Mouse (Mus musculus): Measurements from ENCODE around the gene Apoc1. TPM values are rescaled to one million over a fixed set of nuclear protein-coding genes. Genes with fewer than 3 reads are reported as not detected.

Apoc1 gene
- polyA plus RNA-seq, 1 experiment from 2014 or later, result 1.2 TPM

DNA sequence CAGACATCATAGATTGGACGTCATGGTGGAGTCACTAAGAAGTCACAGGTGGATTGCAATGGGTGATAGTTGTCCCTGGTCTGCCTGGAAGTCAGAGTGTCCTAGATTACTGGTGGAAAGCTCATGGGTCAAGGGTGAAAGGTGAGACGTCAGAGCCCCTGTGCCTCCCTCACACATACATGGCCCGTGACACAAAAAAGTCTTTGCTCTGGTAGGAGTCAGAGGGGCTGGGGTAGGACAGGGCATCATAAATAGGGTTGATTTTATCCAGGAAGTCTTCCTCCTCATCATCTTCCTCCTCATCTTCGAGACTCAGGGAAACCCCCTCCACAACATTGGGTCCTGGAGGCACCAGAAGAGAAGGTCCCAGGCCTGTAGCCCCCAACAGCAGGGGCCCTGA lies 24.9 kb upstream of the Apoc1 start:
- Histone ChIP-seq H3K9me3 (replicated peaks) (peaks cover 9% of the 10 kb centered on the region; the same call in 1 of the 2 replicates), H3K4me1 (peaks cover 23% of the 10 kb centered on the region), H3K4me2 (no peak overlapping the region), H3K27ac (no peak overlapping the region), H3K4me3 (no peak overlapping the region), H3K36me3 (ENCODE audit: poor library complexity, severe bottlenecking) (peaks cover 50% of the 10 kb centered on the region), H3K27me3 (no peaks in the 10 kb centered on the region), H3K9ac (no peak overlapping the region)
- 92% methylated on average over 4 of the region's 4 CpGs for WGBS
- no peak for ATAC-seq

DNA sequence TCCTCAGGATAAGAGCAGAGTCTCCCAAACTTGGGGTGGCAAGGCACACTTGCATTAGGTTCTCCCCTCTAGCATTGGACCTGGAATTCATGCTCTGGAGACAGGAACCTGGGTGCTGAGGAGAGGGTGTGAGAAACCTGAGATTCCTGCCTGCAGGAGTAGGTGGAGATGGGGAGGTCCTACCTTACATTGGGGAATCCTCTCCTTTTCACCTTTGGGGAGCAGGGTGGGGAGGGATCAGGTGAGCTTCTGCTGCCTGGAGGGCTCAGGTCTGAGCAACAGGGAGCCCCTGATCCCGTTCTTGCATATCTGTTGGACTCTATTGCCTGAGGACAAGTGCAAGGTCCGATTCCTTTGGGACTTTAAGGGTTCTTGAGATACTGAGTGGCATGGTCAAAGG lies 24.4 kb upstream of the Apoc1 start:
- H3K4me1 ChIP-seq, result peaks cover 23% of the 10 kb centered on the region
- H3K27ac ChIP-seq, result peak overlapping the region; percentile 90
- H3K27me3 ChIP-seq, result no peaks in the 10 kb centered on the region
- H3K9ac ChIP-seq, result no peak overlapping the region; the same call in 1 of the 2 replicates
- 89% methylated on average over 2 of the region's 2 CpGs for WGBS
- H3K36me3 ChIP-seq (ENCODE audit: poor library complexity, severe bottlenecking), result peaks cover 52% of the 10 kb centered on the region
- ATAC-seq, result no peak
- H3K4me3 ChIP-seq, result no peak overlapping the region
- H3K4me2 ChIP-seq, result peak overlapping the region; percentile 63
- H3K9me3 ChIP-seq (replicated peaks), result peaks cover 9% of the 10 kb centered on the region; the same call in 1 of the 2 replicates

DNA sequence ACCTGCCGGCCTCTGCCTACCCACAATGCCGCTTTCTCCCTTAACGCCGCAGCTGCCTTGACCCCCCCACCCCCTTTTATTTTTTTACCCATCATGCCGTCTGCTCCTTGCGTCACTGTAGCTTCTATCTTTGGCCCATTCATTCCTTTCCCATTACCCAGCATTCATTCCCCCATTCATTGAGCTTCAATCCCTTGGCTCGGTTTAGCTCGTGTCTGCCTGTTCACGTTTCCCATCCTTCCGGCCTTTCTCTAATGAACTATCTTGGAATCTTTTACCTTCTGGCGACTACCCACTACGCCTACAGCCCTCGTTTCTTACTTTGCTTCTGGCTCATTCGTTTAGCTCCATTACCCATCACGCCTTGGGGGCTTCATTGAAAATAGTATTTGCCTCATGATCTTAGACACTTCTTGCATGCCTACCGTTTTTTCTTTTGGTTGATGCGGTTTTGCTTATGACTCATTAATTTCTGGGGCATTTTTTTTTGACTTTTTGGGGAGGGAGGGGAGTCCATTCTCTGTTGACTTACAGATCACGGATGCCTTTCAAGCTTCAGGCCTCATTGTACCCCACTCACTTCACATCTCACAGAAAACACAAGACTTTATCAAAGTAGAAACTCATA lies 23.7 kb upstream of the Apoc1 start:
- peak overlapping the region; percentile 53 for H3K9ac ChIP-seq
- peaks cover 52% of the 10 kb centered on the region for H3K36me3 ChIP-seq (ENCODE audit: poor library complexity, severe bottlenecking)
- H3K9me3 ChIP-seq (replicated peaks), result 0 out of 2 replicates have a peak, but pooled peaks cover 2% of the 10 kb centered on the region
- ATAC-seq, result no peak
- peak overlapping the region; percentile 90 for H3K27ac ChIP-seq
- H3K4me3 ChIP-seq, result peak overlapping the region; percentile 37
- H3K27me3 ChIP-seq, result no peaks in the 10 kb centered on the region
- peak overlapping the region; percentile 63 for H3K4me2 ChIP-seq
- whole genome bisulfite sequencing, result 6% methylated on average over 18 of the region's 18 CpGs
- peaks cover 23% of the 10 kb centered on the region for H3K4me1 ChIP-seq

DNA sequence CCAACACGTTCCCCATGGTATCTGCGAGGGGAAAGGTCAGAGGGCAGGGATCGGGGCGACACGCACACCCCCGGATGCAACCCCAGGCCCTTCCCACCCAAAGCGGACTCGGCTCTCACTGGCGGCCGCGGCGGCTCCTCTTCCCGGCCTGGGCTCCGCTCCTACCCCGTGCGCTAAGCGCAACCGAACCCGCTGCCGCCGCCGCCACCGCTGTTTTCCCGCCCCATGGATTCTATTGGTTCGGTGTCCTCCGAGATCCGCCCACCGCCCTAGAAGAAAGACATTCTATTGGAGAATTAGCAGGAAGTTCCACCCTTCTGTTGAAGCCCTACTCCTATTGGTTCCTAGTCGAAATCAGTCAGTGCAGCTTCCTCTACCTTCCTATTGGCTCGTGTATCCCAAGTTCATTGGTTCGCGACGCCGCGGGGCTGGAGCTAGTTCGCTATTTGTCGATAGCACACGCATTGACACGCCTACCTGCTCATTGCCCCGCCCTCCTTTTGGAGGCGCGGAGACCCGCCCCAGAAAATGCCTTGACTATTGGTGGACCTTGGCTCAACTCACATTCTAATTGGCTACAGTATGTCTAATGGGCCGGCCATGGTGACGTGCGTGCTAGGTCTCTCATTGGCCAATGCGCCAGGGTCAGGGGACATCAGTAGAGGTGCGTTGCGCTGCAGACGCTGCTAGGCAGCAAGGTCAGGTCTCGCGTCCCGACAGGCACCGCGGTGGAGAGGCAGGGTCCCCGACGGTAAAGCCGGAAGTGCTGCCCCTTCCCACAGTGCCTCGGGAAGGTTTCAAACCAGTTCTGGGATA lies 23.0 kb upstream of the Apoc1 start, which contains the start of gene Tomm40:
Gene Tomm40, minus strand, starts transcription at position 200 of the 816 bp plus-strand sequence.
- peak within 1 kb of the TSS; percentile 95 for H3K9ac ChIP-seq
- no peaks in the 10 kb centered on the region for H3K9me3 ChIP-seq (replicated peaks)
- H3K4me2 ChIP-seq, result peak within 1 kb of the TSS; percentile 98
- H3K36me3 ChIP-seq (ENCODE audit: poor library complexity, severe bottlenecking), result peaks cover 50% of the 10 kb centered on the region
- H3K27me3 ChIP-seq, result no peaks in the 10 kb centered on the region
- peak within 1 kb of the TSS; percentile 90 for H3K27ac ChIP-seq
- peak; percentile 98 for ATAC-seq
- H3K4me1 ChIP-seq, result peaks cover 23% of the 10 kb centered on the region
- under 1% methylated on average over 56 of the region's 59 CpGs for WGBS
- peak within 1 kb of the TSS; percentile 100 for H3K4me3 ChIP-seq

DNA sequence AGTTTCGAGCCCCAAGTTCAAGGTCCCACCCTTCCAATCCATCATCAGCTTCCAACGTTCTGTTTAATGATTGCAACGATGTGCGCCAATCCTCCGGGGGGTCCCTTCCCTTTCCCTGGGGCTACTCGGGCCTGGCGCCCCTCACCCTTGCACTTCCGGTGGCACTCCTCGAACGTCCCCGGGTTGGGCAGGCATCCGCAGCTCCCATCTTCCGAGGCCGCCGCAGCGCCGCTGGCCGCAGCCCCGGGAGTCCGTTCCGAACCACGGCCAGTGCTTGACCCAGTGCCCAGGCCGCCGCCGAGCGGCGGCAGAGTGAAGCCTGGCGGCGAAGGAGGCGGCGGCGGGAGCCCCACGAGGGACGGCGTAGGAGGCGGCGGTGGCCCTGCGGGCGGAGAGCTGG lies 22.4 kb upstream of the Apoc1 start:
- Histone ChIP-seq H3K4me2 (peak overlapping the region; percentile 98), H3K4me1 (peaks cover 23% of the 10 kb centered on the region), H3K9me3 (replicated peaks) (no peaks in the 10 kb centered on the region), H3K9ac (peak overlapping the region; percentile 95), H3K27ac (peak overlapping the region; percentile 70), H3K4me3 (peak overlapping the region; percentile 100), H3K36me3 (ENCODE audit: poor library complexity, severe bottlenecking) (peaks cover 51% of the 10 kb centered on the region), H3K27me3 (no peaks in the 10 kb centered on the region)
- no peak for ATAC-seq
- WGBS, result 0% methylated on average over 39 of the region's 39 CpGs

DNA sequence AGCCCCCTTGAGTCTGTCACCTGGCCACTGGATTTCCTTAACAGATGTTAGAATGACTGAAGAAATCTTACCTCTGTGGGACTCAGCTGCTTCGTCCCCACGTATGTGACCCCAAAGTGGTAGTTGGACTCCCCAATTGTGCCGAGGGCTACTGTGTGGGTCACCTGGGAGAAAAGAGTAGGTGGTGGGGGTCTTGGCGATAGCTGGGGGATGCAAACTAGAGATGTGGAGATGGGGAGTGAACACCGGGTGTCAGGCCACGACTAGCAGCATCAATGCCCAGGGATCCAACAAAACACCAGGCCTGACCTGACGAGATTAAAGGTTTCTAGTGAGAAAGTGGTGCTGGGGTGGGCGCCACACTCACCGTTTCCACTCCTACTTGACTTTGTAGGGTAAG lies 21.1 kb upstream of the Apoc1 start:
- H3K4me1 ChIP-seq, result peaks cover 23% of the 10 kb centered on the region
- H3K4me2 ChIP-seq, result peak overlapping the region; percentile 98; the same call in 1 of the 2 replicates
- peaks cover 56% of the 10 kb centered on the region for H3K36me3 ChIP-seq (ENCODE audit: poor library complexity, severe bottlenecking)
- H3K4me3 ChIP-seq, result peak overlapping the region; percentile 100; the same call in 1 of the 2 replicates
- no peak overlapping the region for H3K9ac ChIP-seq
- no peak overlapping the region for H3K27ac ChIP-seq
- ATAC-seq, result no peak
- H3K9me3 ChIP-seq (replicated peaks), result no peaks in the 10 kb centered on the region
- WGBS, result 89% methylated on average over 9 of the region's 9 CpGs
- H3K27me3 ChIP-seq, result no peaks in the 10 kb centered on the region

DNA sequence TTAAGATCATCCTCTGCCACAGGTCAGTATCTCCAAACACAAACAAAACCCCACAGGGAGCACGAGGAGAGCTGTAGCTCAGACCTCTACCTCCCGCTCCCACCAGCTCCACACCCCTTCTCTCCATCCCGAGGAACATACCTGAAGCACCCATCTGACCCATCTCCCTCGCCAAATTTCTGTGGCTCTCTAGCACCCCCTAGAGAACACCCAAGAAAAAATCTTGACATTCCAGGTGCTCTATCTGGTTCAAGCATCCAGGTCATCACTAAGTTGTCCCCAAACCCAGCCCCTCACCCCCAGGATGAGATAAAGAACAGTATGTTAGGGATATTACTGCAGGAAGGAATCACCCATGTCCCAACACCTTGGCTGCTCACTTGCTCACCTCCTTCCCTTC lies 20.7 kb upstream of the Apoc1 start:
- WGBS, result 62% methylated on average over 4 of the region's 4 CpGs
- H3K36me3 ChIP-seq (ENCODE audit: poor library complexity, severe bottlenecking), result peaks cover 58% of the 10 kb centered on the region

DNA sequence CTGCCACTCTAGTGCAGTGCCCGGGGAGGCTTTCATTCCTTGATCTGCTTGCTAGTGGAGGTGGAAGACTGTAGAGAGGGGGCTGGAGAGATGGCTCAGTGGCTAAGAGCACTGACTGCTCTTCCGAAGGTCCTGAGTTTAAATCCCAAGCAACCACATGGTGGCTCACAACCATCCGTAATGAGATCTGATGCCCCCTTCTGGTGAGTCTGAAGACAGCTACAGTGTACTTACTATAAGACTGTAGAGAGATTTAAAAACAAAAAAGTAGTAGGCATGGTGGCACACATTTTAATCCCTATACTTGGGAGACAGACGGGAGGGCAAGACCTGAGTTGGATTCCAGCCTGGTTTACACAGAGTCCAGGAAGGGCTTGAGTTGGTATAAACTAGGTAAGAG lies 20.0 kb upstream of the Apoc1 start:
- ATAC-seq, result no peak
- H3K4me2 ChIP-seq, result no peak overlapping the region
- no peak overlapping the region for H3K4me3 ChIP-seq
- H3K36me3 ChIP-seq (ENCODE audit: poor library complexity, severe bottlenecking), result peaks cover 64% of the 10 kb centered on the region
- H3K27ac ChIP-seq, result no peak overlapping the region
- H3K9ac ChIP-seq, result no peak overlapping the region
- H3K9me3 ChIP-seq (replicated peaks), result no peaks in the 10 kb centered on the region
- H3K4me1 ChIP-seq, result peaks cover 23% of the 10 kb centered on the region
- 77% methylated on average over 4 of the region's 4 CpGs for WGBS
- no peaks in the 10 kb centered on the region for H3K27me3 ChIP-seq

More for the DNA sequence above, 20.7 kb upstream of the Apoc1 start:
- no peak for ATAC-seq
- no peaks in the 10 kb centered on the region for H3K9me3 ChIP-seq (replicated peaks)
- H3K4me3 ChIP-seq, result no peak overlapping the region
- H3K4me1 ChIP-seq, result peaks cover 23% of the 10 kb centered on the region
- no peaks in the 10 kb centered on the region for H3K27me3 ChIP-seq
- H3K9ac ChIP-seq, result no peak overlapping the region
- no peak overlapping the region for H3K4me2 ChIP-seq
- H3K27ac ChIP-seq, result no peak overlapping the region

DNA sequence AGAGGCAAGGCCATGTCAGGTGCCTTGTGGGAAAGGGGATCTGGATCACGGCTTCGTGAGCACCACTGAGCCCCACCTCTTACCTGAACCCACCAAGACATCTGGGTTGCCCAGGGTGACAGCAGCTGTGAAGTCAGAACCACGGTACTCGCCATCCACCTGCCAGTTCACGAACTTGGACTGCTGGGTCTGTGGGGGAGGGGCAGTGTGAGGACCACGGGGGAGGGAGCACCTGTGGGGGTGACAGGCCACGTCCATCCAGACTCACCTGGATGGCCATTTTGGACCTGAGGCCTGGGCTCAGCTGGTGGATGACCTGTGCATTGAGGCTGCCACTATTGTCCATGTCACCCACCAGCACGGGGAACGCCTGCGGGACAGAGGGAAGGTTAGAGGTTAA lies 18.2 kb upstream of the Apoc1 start:
- Histone ChIP-seq H3K27ac (no peak overlapping the region), H3K27me3 (no peaks in the 10 kb centered on the region), H3K9me3 (replicated peaks) (no peaks in the 10 kb centered on the region), H3K9ac (no peak overlapping the region), H3K4me1 (peaks cover 16% of the 10 kb centered on the region), H3K4me2 (no peak overlapping the region), H3K4me3 (no peak overlapping the region), H3K36me3 (ENCODE audit: poor library complexity, severe bottlenecking) (peaks cover 74% of the 10 kb centered on the region)
- no peak for ATAC-seq
- WGBS, result 94% methylated on average over 10 of the region's 10 CpGs

DNA sequence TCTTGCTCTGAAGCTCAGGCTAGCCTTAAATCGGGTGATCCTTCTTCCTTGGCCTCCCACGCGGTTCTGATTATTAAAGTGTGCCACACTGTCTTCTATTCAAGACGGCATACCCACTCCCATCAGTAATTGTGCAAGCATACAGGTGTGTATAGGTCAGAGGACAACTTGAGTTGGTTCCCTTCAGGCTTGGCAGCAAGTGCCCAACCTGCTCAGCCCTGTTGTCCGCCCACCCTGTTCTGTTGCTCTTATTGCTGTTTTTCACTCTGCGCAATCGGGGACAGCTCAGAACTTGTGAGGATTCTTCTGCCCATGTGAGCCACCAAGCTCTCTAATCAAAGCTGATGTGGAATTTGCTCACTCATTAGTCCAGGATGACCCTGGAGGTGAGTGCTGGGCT lies 12.8 kb upstream of the Apoc1 start:
- no peak overlapping the region for H3K27ac ChIP-seq
- no peaks in the 10 kb centered on the region for H3K9me3 ChIP-seq (replicated peaks)
- WGBS, result 92% methylated on average over 7 of the region's 7 CpGs
- no peak overlapping the region for H3K4me3 ChIP-seq
- no peak overlapping the region for H3K9ac ChIP-seq
- H3K4me2 ChIP-seq, result no peak overlapping the region
- ATAC-seq, result no peak
- H3K36me3 ChIP-seq (ENCODE audit: poor library complexity, severe bottlenecking), result peaks cover 81% of the 10 kb centered on the region
- peaks cover 4% of the 10 kb centered on the region; the same call in 1 of the 2 replicates for H3K4me1 ChIP-seq
- H3K27me3 ChIP-seq, result no peaks in the 10 kb centered on the region

DNA sequence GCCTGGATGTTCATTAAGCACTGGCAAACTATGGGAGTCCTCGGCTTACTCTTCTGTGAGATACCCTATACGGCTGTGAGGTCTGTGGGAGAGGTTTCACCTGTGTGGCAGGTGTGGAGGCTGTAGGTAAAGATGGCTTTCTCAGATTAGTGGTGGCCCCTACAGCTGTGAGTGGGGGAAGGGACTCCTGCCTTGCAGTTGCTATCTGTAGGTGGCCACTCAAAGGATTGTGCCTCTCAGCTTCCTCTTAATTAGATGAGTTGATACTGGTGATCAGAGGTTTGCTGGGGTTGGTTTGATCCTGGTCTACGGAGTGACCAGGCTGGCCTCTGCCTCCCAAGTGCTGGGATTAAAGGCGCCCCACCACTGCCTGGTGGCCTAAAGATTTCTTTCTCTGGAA lies 12.0 kb upstream of the Apoc1 start:
- no peak for ATAC-seq
- Histone ChIP-seq H3K36me3 (ENCODE audit: poor library complexity, severe bottlenecking) (peaks cover 73% of the 10 kb centered on the region), H3K9ac (no peak overlapping the region), H3K4me2 (no peak overlapping the region), H3K9me3 (replicated peaks) (no peaks in the 10 kb centered on the region), H3K4me1 (peaks cover 6% of the 10 kb centered on the region), H3K4me3 (no peak overlapping the region), H3K27ac (no peak overlapping the region), H3K27me3 (no peaks in the 10 kb centered on the region)
- 89% methylated on average over 4 of the region's 4 CpGs for WGBS

DNA sequence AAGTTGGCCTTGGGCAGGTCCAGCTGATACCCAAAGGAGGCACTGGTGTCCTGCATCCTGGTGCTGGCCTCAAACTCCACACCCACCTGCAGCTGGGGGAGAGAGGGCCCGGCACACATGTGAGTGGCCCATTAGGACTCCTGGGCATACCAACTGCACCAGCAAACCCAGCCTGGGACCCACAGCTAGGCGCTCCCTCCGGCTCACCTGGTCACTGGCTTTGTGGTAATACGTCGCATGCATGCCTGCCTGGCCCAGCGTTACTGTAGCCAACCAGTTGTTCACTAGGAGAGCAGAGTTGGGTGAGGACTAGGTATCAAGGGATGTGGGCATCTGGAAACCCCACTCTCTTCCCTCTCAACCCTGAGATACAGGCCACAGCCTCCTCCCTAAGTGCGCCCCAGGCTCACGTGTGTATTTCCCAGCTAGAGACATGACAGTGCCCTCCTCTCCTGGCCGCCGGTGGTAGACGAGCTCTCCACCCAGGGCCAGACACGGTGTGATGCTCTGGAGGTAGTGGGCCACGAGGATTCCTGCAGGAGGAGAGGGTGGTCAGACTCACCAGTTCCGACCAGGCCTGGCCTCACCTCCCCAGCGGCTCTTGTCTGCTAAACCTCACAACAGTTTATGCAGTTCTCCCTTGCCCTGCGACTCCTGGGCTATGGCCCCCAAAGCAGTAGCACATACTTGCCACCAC lies 10.5 kb upstream of the Apoc1 start:
- 93% methylated on average over 15 of the region's 16 CpGs for WGBS

More for the DNA sequence above, 10.5 kb upstream of the Apoc1 start:
- peaks cover 61% of the 10 kb centered on the region for H3K36me3 ChIP-seq (ENCODE audit: poor library complexity, severe bottlenecking)
- H3K9me3 ChIP-seq (replicated peaks), result no peaks in the 10 kb centered on the region
- H3K4me1 ChIP-seq, result peaks cover 21% of the 10 kb centered on the region
- H3K27me3 ChIP-seq, result no peaks in the 10 kb centered on the region
- H3K27ac ChIP-seq, result no peak overlapping the region
- no peak overlapping the region for H3K4me3 ChIP-seq
- no peak for ATAC-seq
- H3K4me2 ChIP-seq, result no peak overlapping the region
- H3K9ac ChIP-seq, result no peak overlapping the region

Measured in forebrain, embryonic 13.5 days (tissue).